Mouse (Mus musculus) MEL (cell line): ENCODE results near the gene Sox12. TPM values are rescaled to one million over a fixed set of nuclear protein-coding genes. Genes with fewer than 3 reads are reported as not detected.

Experiments
- DNase-seq: peaks from one replicate; pipeline ENCODE4 v3.0.0; 2011; ENCODE audit warnings: low read depth, low spot score
- H3K27ac ChIP-seq: 2 replicates; pipeline ENCODE4 v1.5.1; 2012; ENCODE audit warnings: low read depth, mild to moderate bottlenecking, control low read depth, low read length, moderate library complexity; ENCODE audit not compliant: control insufficient read depth
- H3K27me3 ChIP-seq, 2 experiments: fragments of 150-350 bp in 1 of 2; sonication (generic) in 1 of 2; 2 replicates each; pipeline ENCODE4 v1.6.1; 2012; ENCODE audit warnings: low read length in 2 of 2, mild to moderate bottlenecking in 2 of 2, improper control_type of control experiment in 1 of 2, moderate library complexity in 1 of 2; ENCODE audit not compliant: insufficient read depth in 2 of 2, control insufficient read depth in 1 of 2
- H3K36me3 ChIP-seq, 2 experiments: 2 replicates each; pipeline ENCODE4 v1.6.1; 2012 to 2014; ENCODE audit warnings: low read length in 2 of 2, improper control_type of control experiment in 1 of 2, inconsistent platforms in 1 of 2, mild to moderate bottlenecking in 1 of 2; ENCODE audit not compliant: insufficient read depth in 2 of 2, control insufficient read depth in 1 of 2
- H3K4me1 ChIP-seq, 2 experiments: fragments of 150-350 bp in 1 of 2; sonication (generic) in 1 of 2; 2 replicates each; pipeline ENCODE4 v1.6.1; 2012; ENCODE audit warnings: low read length in 2 of 2, improper control_type of control experiment in 1 of 2, mild to moderate bottlenecking in 1 of 2; ENCODE audit not compliant: insufficient read depth in 2 of 2, control insufficient read depth in 1 of 2
- H3K4me3 ChIP-seq, 2 experiments: fragments of 150-350 bp in 1 of 2; sonication (generic) in 1 of 2; 2 replicates each; pipeline ENCODE4 v1.5.1; 2012; ENCODE audit warnings: low read depth in 2 of 2, low read length in 2 of 2, mild to moderate bottlenecking in 2 of 2, moderate library complexity in 2 of 2, control low read depth in 1 of 2, improper control_type of control experiment in 1 of 2; ENCODE audit not compliant: control insufficient read depth in 1 of 2, insufficient read depth in 1 of 2
- H3K79me2 ChIP-seq: 2 replicates; pipeline ENCODE4 v1.6.1; 2012; ENCODE audit warnings: mild to moderate bottlenecking, low read length, moderate library complexity; ENCODE audit not compliant: control insufficient read depth, poor library complexity, insufficient read depth
- H3K9ac ChIP-seq: 2 replicates; pipeline ENCODE4 v1.6.1; 2012; ENCODE audit warnings: low read depth, mild to moderate bottlenecking, control low read depth, low read length, moderate library complexity; ENCODE audit not compliant: control insufficient read depth, poor library complexity, severe bottlenecking
- H3K9me3 ChIP-seq: fragments of 150-350 bp; sonication (generic); replicated peaks from 2 replicates; pipeline ENCODE4 v1.6.1; 2012; ENCODE audit warnings: mild to moderate bottlenecking, low read length, improper control_type of control experiment, moderate library complexity; ENCODE audit not compliant: insufficient read depth
- BHLHE40 ChIP-seq: IDR thresholded peaks from 2 replicates; pipeline ENCODE4 v1.6.1; 2012; ENCODE audit warnings: low read depth, mild to moderate bottlenecking, inconsistent platforms, low read length, improper control_type of control experiment, borderline replicate concordance
- CHD1 ChIP-seq: IDR thresholded peaks from 2 replicates; pipeline ENCODE4 v1.6.1; 2012; ENCODE audit warnings: low read depth, mild to moderate bottlenecking, inconsistent platforms, low read length, improper control_type of control experiment
- CHD2 ChIP-seq: IDR thresholded peaks from 2 replicates; pipeline ENCODE4 v1.6.1; 2011; ENCODE audit warnings: low read length, improper control_type of control experiment
- CTCF ChIP-seq, 3 experiments: IDR thresholded peaks in 2 of 3; conservative IDR thresholded peaks in 1 of 3; 2 replicates each; pipeline ENCODE4 v1.5.1; 2011 to 2012; ENCODE audit warnings: low read length in 3 of 3, low read depth in 2 of 3, mild to moderate bottlenecking in 2 of 3, improper control_type of control experiment in 1 of 3, inconsistent platforms in 1 of 3, mixed read lengths in 1 of 3, moderate library complexity in 1 of 3; ENCODE audit not compliant: control insufficient read depth in 1 of 3, insufficient read depth in 1 of 3, poor library complexity in 1 of 3, severe bottlenecking in 1 of 3
- E2F4 ChIP-seq: IDR thresholded peaks from 2 replicates; pipeline ENCODE4 v1.6.1; 2011; ENCODE audit warnings: low read depth, low read length, improper control_type of control experiment, borderline replicate concordance
- ELF1 ChIP-seq: IDR thresholded peaks from 2 replicates; pipeline ENCODE4 v1.6.1; 2014; ENCODE audit warnings: low read depth, mild to moderate bottlenecking, inconsistent platforms, low read length, improper control_type of control experiment, moderate library complexity
- EP300 ChIP-seq, 2 experiments: IDR thresholded peaks; 2 replicates each; pipeline ENCODE4 v1.6.1; 2011; ENCODE audit warnings: improper control_type of control experiment in 2 of 2, low read length in 2 of 2, low read depth in 1 of 2, mild to moderate bottlenecking in 1 of 2
- ETS1 ChIP-seq: IDR thresholded peaks from 2 replicates; pipeline ENCODE4 v1.6.1; 2012; ENCODE audit warnings: low read depth, mild to moderate bottlenecking, inconsistent platforms, low read length, improper control_type of control experiment, moderate library complexity
- GABPA ChIP-seq: IDR thresholded peaks from 2 replicates; pipeline ENCODE4 v1.6.1; 2012; ENCODE audit warnings: low read depth, mild to moderate bottlenecking, inconsistent platforms, low read length, improper control_type of control experiment, moderate library complexity
- GATA1 ChIP-seq: IDR thresholded peaks from 2 replicates; pipeline ENCODE4 v1.6.1; 2011; ENCODE audit warnings: low read depth, low read length, improper control_type of control experiment
- HCFC1 ChIP-seq: IDR thresholded peaks from 2 replicates; pipeline ENCODE4 v1.6.1; 2012; ENCODE audit warnings: low read depth, mild to moderate bottlenecking, inconsistent platforms, low read length, improper control_type of control experiment, moderate library complexity
- JUND ChIP-seq: IDR thresholded peaks from 2 replicates; pipeline ENCODE4 v1.6.1; 2011; ENCODE audit warnings: low read depth, mild to moderate bottlenecking, improper control_type of control experiment, low read length
- KAT2A ChIP-seq: conservative IDR thresholded peaks from 2 replicates; pipeline ENCODE4 v1.6.1; 2012; ENCODE audit warnings: low read depth, low read length, improper control_type of control experiment, inconsistent platforms
- MAFK ChIP-seq: IDR thresholded peaks from 2 replicates; pipeline ENCODE4 v1.6.1; 2011; ENCODE audit warnings: low read depth, mild to moderate bottlenecking, low read length, improper control_type of control experiment, borderline replicate concordance
- MAX ChIP-seq: IDR thresholded peaks from 2 replicates; pipeline ENCODE4 v1.6.1; 2011; ENCODE audit warnings: low read length, improper control_type of control experiment
- MAZ ChIP-seq: IDR thresholded peaks from 2 replicates; pipeline ENCODE4 v1.6.1; 2012; ENCODE audit warnings: low read depth, mild to moderate bottlenecking, inconsistent platforms, low read length, improper control_type of control experiment
- MEF2A ChIP-seq: IDR thresholded peaks from 2 replicates; pipeline ENCODE4 v1.6.1; 2014; ENCODE audit warnings: low read depth, mild to moderate bottlenecking, inconsistent platforms, low read length, improper control_type of control experiment; ENCODE audit not compliant: poor library complexity, insufficient replicate concordance, severe bottlenecking; ENCODE audit errors: extremely low read depth
- MXI1 ChIP-seq: IDR thresholded peaks from 2 replicates; pipeline ENCODE4 v1.6.1; 2011; ENCODE audit warnings: mild to moderate bottlenecking, low read depth, low read length, improper control_type of control experiment
- MYB ChIP-seq: IDR thresholded peaks from 2 replicates; pipeline ENCODE4 v1.6.1; 2011; ENCODE audit warnings: mild to moderate bottlenecking, low read depth, low read length, improper control_type of control experiment
- MYC ChIP-seq: IDR thresholded peaks from 2 replicates; pipeline ENCODE4 v1.6.1; 2011; ENCODE audit warnings: low read depth, mild to moderate bottlenecking, low read length, improper control_type of control experiment, moderate library complexity
- NELFE ChIP-seq: IDR thresholded peaks from 2 replicates; pipeline ENCODE4 v1.6.1; 2011; ENCODE audit warnings: low read depth, low read length, improper control_type of control experiment
- NRF1 ChIP-seq: IDR thresholded peaks from 2 replicates; pipeline ENCODE4 v1.6.1; 2014; ENCODE audit warnings: low read depth, mild to moderate bottlenecking, inconsistent platforms, low read length, improper control_type of control experiment, moderate library complexity; ENCODE audit not compliant: poor library complexity, insufficient read depth, severe bottlenecking
- POLR2A ChIP-seq, 2 experiments: IDR thresholded peaks; 2 replicates each; pipeline ENCODE4 v1.6.1; 2011 to 2012; ENCODE audit warnings: low read length in 2 of 2, mild to moderate bottlenecking in 2 of 2, control low read depth in 1 of 2, improper control_type of control experiment in 1 of 2, low read depth in 1 of 2, moderate library complexity in 1 of 2; ENCODE audit not compliant: control insufficient read depth in 1 of 2, insufficient read depth in 1 of 2, poor library complexity in 1 of 2
- POLR2AphosphoS2 ChIP-seq: IDR thresholded peaks from 2 replicates; pipeline ENCODE4 v1.6.1; 2011; ENCODE audit warnings: low read length, improper control_type of control experiment
- RAD21 ChIP-seq: IDR thresholded peaks from 2 replicates; pipeline ENCODE4 v1.6.1; 2011; ENCODE audit warnings: mild to moderate bottlenecking, low read depth, low read length, improper control_type of control experiment
- RCOR1 ChIP-seq: IDR thresholded peaks from 2 replicates; pipeline ENCODE4 v1.6.1; 2012; ENCODE audit warnings: low read depth, mild to moderate bottlenecking, inconsistent platforms, low read length, improper control_type of control experiment
- SIN3A ChIP-seq: IDR thresholded peaks from 2 replicates; pipeline ENCODE4 v1.6.1; 2012; ENCODE audit warnings: low read length, improper control_type of control experiment, inconsistent platforms
- SMC3 ChIP-seq: IDR thresholded peaks from 2 replicates; pipeline ENCODE4 v1.6.1; 2011; ENCODE audit warnings: low read depth, low read length, improper control_type of control experiment
- TAL1 ChIP-seq: IDR thresholded peaks from 2 replicates; pipeline ENCODE4 v1.6.1; 2012; ENCODE audit warnings: mild to moderate bottlenecking, inconsistent platforms, low read length, moderate library complexity, mixed read lengths
- TBP ChIP-seq: IDR thresholded peaks from 2 replicates; pipeline ENCODE4 v1.8.0; 2011; ENCODE audit warnings: low read depth, low read length, improper control_type of control experiment
- TCF12 ChIP-seq: IDR thresholded peaks from 2 replicates; pipeline ENCODE4 v1.6.1; 2014; ENCODE audit warnings: low read depth, mild to moderate bottlenecking, inconsistent platforms, low read length, improper control_type of control experiment, moderate library complexity
- UBTF ChIP-seq: IDR thresholded peaks from 2 replicates; pipeline ENCODE4 v1.6.1; 2012; ENCODE audit warnings: low read depth, mild to moderate bottlenecking, inconsistent platforms, low read length, improper control_type of control experiment, moderate library complexity, borderline replicate concordance; ENCODE audit not compliant: insufficient read depth
- USF1 ChIP-seq: IDR thresholded peaks from 2 replicates; pipeline ENCODE4 v1.6.1; 2014; ENCODE audit warnings: low read depth, mild to moderate bottlenecking, inconsistent platforms, low read length, improper control_type of control experiment, moderate library complexity
- ZKSCAN1 ChIP-seq: IDR thresholded peaks from 2 replicates; pipeline ENCODE4 v1.6.1; 2012; ENCODE audit warnings: low read depth, mild to moderate bottlenecking, inconsistent platforms, low read length, improper control_type of control experiment, moderate library complexity
- ZMIZ1 ChIP-seq: IDR thresholded peaks from 2 replicates; pipeline ENCODE4 v1.6.1; 2012; ENCODE audit warnings: low read depth, mild to moderate bottlenecking, inconsistent platforms, low read length, improper control_type of control experiment, moderate library complexity
- ZNF384 ChIP-seq: IDR thresholded peaks from 2 replicates; pipeline ENCODE4 v1.6.1; 2012; ENCODE audit warnings: low read depth, mild to moderate bottlenecking, inconsistent platforms, low read length, improper control_type of control experiment
- polyA plus RNA-seq, 2 experiments: library from polyadenylated mRNA; stranded (reverse) in 1 of 2; unstranded in 1 of 2; fragments of >175 nt in 1 of 2; fragments of >200 nt in 1 of 2; gene quantifications; 2 replicates each; pipeline versions ENCODE4 v1.2.1 to v1.2.4; 2012; ENCODE audit warnings: low replicate concordance in 2 of 2, low read depth in 1 of 2; ENCODE audit not compliant: insufficient read length in 2 of 2, insufficient read depth in 1 of 2, missing spikeins in 1 of 2
- total RNA-seq: library from RNA; depleted of rRNA; stranded (reverse); fragments of 300-350 nt; gene quantifications from 2 replicates; pipeline ENCODE4 v1.2.3, GENCODE M21; 2012

Gene Sox12
- total and polyA plus RNA-seq, 3 experiments, result 1.5 to 24.7 TPM; not detected in 1

- H3K27ac ChIP-seq, result peak overlapping the region; percentile 86
- H3K79me2 ChIP-seq, result peaks cover 14% of the 10 kb centered on the region
- TF ChIP-seq MAZ (peak; percentile 93), GABPA (no peak), POLR2A (IDR thresholded peaks at IDR 0.05; ENCODE audit: control insufficient read depth in 1 of 2, insufficient read depth in 1 of 2, low read depth in 1 of 2, low read length in 2 of 2, poor library complexity in 1 of 2) (no peak), TCF12 (peak; percentile 60; the same call in 1 of the 2 replicates), MAX (peak; percentile 72), TBP (no peak), RCOR1 (no peak), CHD2 (peak; percentile 84), MYB (no peak), CHD1 (no peak), USF1 (peak; percentile 54), GATA1 (no peak), MYC (peak; percentile 76), NRF1 (peak; percentile 81), TAL1 (no peak), MAFK (no peak), JUND (no peak), SMC3 (no peak), UBTF (no peak), CTCF (IDR thresholded peaks at IDR 0.05 in 2 of 3, conservative IDR thresholded peaks at IDR 0.05 in 1 of 3; ENCODE audit: control insufficient read depth in 1 of 3, insufficient read depth in 1 of 3, low read depth in 2 of 3, low read length in 3 of 3, poor library complexity in 1 of 3, severe bottlenecking in 1 of 3) (peak in 2 of 3 experiments; percentile 33 to 35; a peak in 4 of 6 replicates), EP300 (IDR thresholded peaks at IDR 0.05; ENCODE audit: low read depth in 1 of 2, low read length in 2 of 2) (0 out of 4 replicates have a peak, but pooled peaks of 1 of the 2 experiments have one; percentile 37), MEF2A (no peak), POLR2AphosphoS2 (peak; percentile 63; the same call in 1 of the 2 replicates), ZNF384 (no peak), E2F4 (no peak), MXI1 (peak; percentile 82), ETS1 (peak; percentile 61; the same call in 1 of the 2 replicates), ZMIZ1 (peak; percentile 67), NELFE (no peak), KAT2A (no peak; the same call in 1 of the 2 replicates), ELF1 (0 out of 2 replicates have a peak, but pooled peaks have one; percentile 34), HCFC1 (peak; percentile 66), ZKSCAN1 (no peak), RAD21 (no peak), SIN3A (peak; percentile 66), BHLHE40 (peak; percentile 25; the same call in 1 of the 2 replicates)
- peak overlapping the region; percentile 85 for H3K4me3 ChIP-seq
- H3K27me3 ChIP-seq, result no peaks in the 10 kb centered on the region
- H3K4me1 ChIP-seq, result peaks cover 5 to 28% of the 10 kb centered on the region in 2 experiments
- H3K9me3 ChIP-seq, result no peaks in the 10 kb centered on the region
- DNase-seq, result peak; percentile 98
- H3K36me3 ChIP-seq, result peaks cover 0 to 6% of the 10 kb centered on the region in 2 experiments; a peak in 1 of 4 replicates
- H3K9ac ChIP-seq, result peak overlapping the region; percentile 95
Measured at GRCm38 (mm10) chr2:152396110-152397003, 1.5 kb downstream of the Sox12 start.
